Mouse (Mus musculus) brain, embryonic 14.5 days (tissue): Measurements from ENCODE around the gene Gm11020.

Source experiments
- CTCF ChIP-seq: fragments of 200-500 bp; IDR thresholded peaks from 2 replicates; pipeline ENCODE4 v1.5.1; 2012; ENCODE audit warnings: inconsistent platforms, mild to moderate bottlenecking, moderate library complexity, borderline replicate concordance; ENCODE audit not compliant: insufficient read depth, insufficient read length; ENCODE audit errors: extremely low read depth
- POLR2A ChIP-seq: fragments of 200-500 bp; IDR thresholded peaks from 2 replicates; pipeline ENCODE4 v1.6.1; 2012; ENCODE audit warnings: mild to moderate bottlenecking, inconsistent platforms, borderline replicate concordance; ENCODE audit not compliant: poor library complexity, insufficient read depth, insufficient read length, severe bottlenecking; ENCODE audit errors: extremely low read depth

GRCm38 (mm10) chr8:104332665-104333631 lies 11.6 kb downstream of the Gm11020 start:
- TF ChIP-seq CTCF (no peak), POLR2A (no peak)
